In genomic region chr6:95552339-95552950, GRCm38 (mm10) we compare ENCODE assay signal across 21 mouse cellular contexts.
A peak's percentile ranks its signal among the peaks of the same experiment; 100 is the strongest.
DNase-seq lines count a peak whose midpoint lies in the region; ATAC-seq and TF ChIP-seq lines count a peak whose summit lies in the region.
"Had no signal": no experiment of that assay in that cellular context is flagged by ENCODE, and none has a peak within 500 bp of the region (broad histone marks: within the 10 kb centered on the region; RNA-seq: fewer than 3 reads in every experiment).

No protein-coding gene starts in this region.

- TF ChIP-seq POLR2A in lung, adult 2 months (IDR thresholded peaks at IDR 0.05; ENCODE audit: borderline replicate concordance, extremely low read depth, low read depth, low read length): no peak

- 49% methylated on average over 6 of the region's 6 CpGs for WGBS in heart, embryonic 11.5 days (ENCODE audit: insufficient replicate concordance)
- whole genome bisulfite sequencing in lung, adult 2 months: 52% methylated on average over 6 of the region's 6 CpGs
- 52% methylated on average over 6 of the region's 6 CpGs for WGBS in midbrain, embryonic 16.5 days

- no peak overlapping the region for H3K27ac ChIP-seq in heart, embryonic 11.5 days (ENCODE audit: low read depth, low read length)
- H3K27ac ChIP-seq in midbrain, embryonic 16.5 days (ENCODE audit: low read length): no peak overlapping the region
- H3K27ac ChIP-seq: forebrain, embryonic 15.5 days; kidney, postnatal 0 days; liver, embryonic 12.5 days; macrophage had no signal

- no peak overlapping the region for H3K9ac ChIP-seq in heart, embryonic 11.5 days (ENCODE audit: low read depth, low read length)
- no peak overlapping the region for H3K9ac ChIP-seq in midbrain, embryonic 16.5 days (ENCODE audit: low read depth, low read length)
- H3K9ac ChIP-seq: forebrain, embryonic 15.5 days; heart, embryonic 12.5 days; liver, embryonic 12.5 days had no signal

- TF ChIP-seq CTCF in lung, adult 2 months (IDR thresholded peaks at IDR 0.05; ENCODE audit: insufficient read depth, low read length): no peak

- H3K4me3 ChIP-seq in heart, embryonic 11.5 days (ENCODE audit: low read depth, low read length): no peak overlapping the region
- no peak overlapping the region for H3K4me3 ChIP-seq in lung, adult 2 months (replicated peaks; ENCODE audit: extremely low read depth, low read depth, low read length)
- H3K4me3 ChIP-seq in midbrain, embryonic 16.5 days (ENCODE audit: low read depth, low read length): no peak overlapping the region
- H3K4me3 ChIP-seq: forebrain, embryonic 15.5 days; heart, embryonic 12.5 days; liver, embryonic 12.5 days had no signal

- no peaks in the 10 kb centered on the region for H3K36me3 ChIP-seq in heart, embryonic 11.5 days (ENCODE audit: control insufficient read depth, insufficient read depth, low read length)
- H3K36me3 ChIP-seq in midbrain, embryonic 16.5 days (ENCODE audit: control insufficient read depth, insufficient read depth, low read length): no peaks in the 10 kb centered on the region
- H3K36me3 ChIP-seq: forebrain, embryonic 15.5 days; heart, embryonic 12.5 days had no signal

- H3K9me3 ChIP-seq in heart, embryonic 11.5 days (replicated peaks; ENCODE audit: control insufficient read depth, low read length): no peaks in the 10 kb centered on the region
- H3K9me3 ChIP-seq in midbrain, embryonic 16.5 days (replicated peaks; ENCODE audit: control insufficient read depth, low read length, poor library complexity, severe bottlenecking): no peaks in the 10 kb centered on the region
- H3K9me3 ChIP-seq: forebrain, embryonic 15.5 days; G1E; heart, embryonic 12.5 days; liver, embryonic 12.5 days had no signal

- H3K27me3 ChIP-seq in heart, embryonic 11.5 days (ENCODE audit: control insufficient read depth, insufficient read depth, low read length): no peaks in the 10 kb centered on the region
- no peaks in the 10 kb centered on the region for H3K27me3 ChIP-seq in midbrain, embryonic 16.5 days (ENCODE audit: control insufficient read depth, insufficient read depth, low read depth, low read length)
- H3K27me3 ChIP-seq: forebrain, embryonic 15.5 days; heart, embryonic 12.5 days; liver, embryonic 12.5 days had no signal

- peak; percentile 87 for DNase-seq in heart, adult 11 months
- DNase-seq in lung, postnatal 36 days: peak; percentile 13
- DNase-seq in lung, adult 2 months: no peak
- DNase-seq in adrenal gland, adult 8-10 months: no peak
- no peak for DNase-seq in cerebellum, adult 8-10 months
- DNase-seq: adrenal gland, adult 2 months; cerebellum, adult 9-10 months; gastrocnemius, postnatal 10 days; heart, postnatal 36 days; left cerebral cortex, postnatal 4 days; right cerebral cortex, postnatal 25 days; thymus, adult 2 months had no signal

- H3K4me2 ChIP-seq in heart, embryonic 11.5 days: no peak overlapping the region
- no peak overlapping the region for H3K4me2 ChIP-seq in midbrain, embryonic 16.5 days (ENCODE audit: low read length)
- H3K4me2 ChIP-seq: forebrain, embryonic 15.5 days; heart, embryonic 12.5 days; liver, embryonic 12.5 days had no signal

- ATAC-seq in heart, embryonic 11.5 days (replicated peaks; ENCODE audit: insufficient number of reproducible peaks, low FRiP score, low TSS enrichment): no peak
- ATAC-seq in granulocyte monocyte progenitor cell, adult 5-6 weeks (replicated peaks; ENCODE audit: poor library complexity, severe bottlenecking): peak; percentile 82
- no peak for ATAC-seq in midbrain, embryonic 16.5 days
- ATAC-seq: forebrain, embryonic 15.5 days; liver, embryonic 12.5 days had no signal

- H3K4me1 ChIP-seq in heart, embryonic 11.5 days (ENCODE audit: control insufficient read depth, insufficient read depth, low read length): peaks cover 9% of the 10 kb centered on the region
- no peaks in the 10 kb centered on the region for H3K4me1 ChIP-seq in lung, adult 2 months (ENCODE audit: control insufficient read depth, insufficient read depth, low read length)
- no peaks in the 10 kb centered on the region for H3K4me1 ChIP-seq in midbrain, embryonic 16.5 days (ENCODE audit: control insufficient read depth, insufficient read depth, low read length)
- H3K4me1 ChIP-seq: liver, embryonic 12.5 days had no signal

Comparison
In these comparisons a context has a peak if more than half of its experiments do, and no peak if none do; other contexts are left out.
1. DNase-seq: peak in heart, adult 11 months (single experiment) and lung, postnatal 36 days (single experiment); none in lung, adult 2 months (single experiment), adrenal gland, adult 8-10 months (single experiment) and cerebellum, adult 8-10 months (single experiment).